Mouse (Mus musculus) T-helper 1 cell (primary cell): ENCODE data around the gene Serpinb1c.

ENCODE experiments used
- in situ Hi-C: fragments of 300-600 bp; cut with MboI, MseI; formaldehyde crosslinking; loops from one replicate; pipeline ENCODE4 v1.15.1; 2025; ENCODE audit warnings: high pct_unique_total_duplicates

Serpinb1c gene

DNA sequence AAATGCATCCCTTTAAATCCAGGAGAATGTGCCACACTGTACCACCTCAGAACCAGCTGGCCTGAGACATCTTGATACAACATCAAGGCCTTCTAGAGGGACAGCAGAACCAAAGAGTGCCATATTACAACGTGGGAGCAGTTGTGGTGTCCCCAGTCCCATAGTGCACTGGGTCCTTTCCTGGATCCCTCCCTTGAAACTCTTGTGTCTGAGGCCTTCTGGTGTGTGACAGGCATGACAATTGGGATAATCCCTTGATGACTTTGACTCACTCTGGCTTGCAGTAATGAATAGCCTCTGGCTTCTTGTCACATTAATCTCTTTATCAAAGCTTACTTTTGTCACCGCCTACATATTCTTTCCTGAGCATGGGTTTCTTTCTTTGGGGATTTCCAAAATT is 31.0 kb downstream of the Serpinb1c start:
- in situ Hi-C loops: loop anchor here (25.0 kb wide), 2 partner anchors 695 to 895 kb away; no protein-coding TSS in a partner anchor

DNA sequence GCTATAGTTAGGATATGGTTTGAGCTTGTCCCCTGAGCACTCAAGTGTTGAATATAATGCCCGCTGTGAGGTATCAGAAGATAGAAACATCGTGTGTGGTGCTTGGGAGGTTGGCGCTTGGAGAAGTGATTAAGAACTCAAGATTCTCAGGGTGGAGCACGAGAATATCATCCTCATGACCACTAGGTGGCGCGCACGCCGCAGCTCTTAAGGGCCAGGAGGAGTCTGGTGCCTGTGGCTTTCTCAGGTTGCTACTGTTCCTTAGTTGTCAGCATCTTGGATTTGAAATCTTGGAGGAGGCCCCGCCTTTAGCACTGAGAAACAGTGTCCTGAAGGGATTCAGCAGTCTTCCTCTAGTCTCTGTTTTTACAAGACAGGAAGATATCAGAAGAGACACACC is 31.5 kb downstream of the Serpinb1c start:
- in situ Hi-C loops: loop anchor here (25.0 kb wide), 2 partner anchors 696 to 896 kb away; no protein-coding TSS in a partner anchor

DNA sequence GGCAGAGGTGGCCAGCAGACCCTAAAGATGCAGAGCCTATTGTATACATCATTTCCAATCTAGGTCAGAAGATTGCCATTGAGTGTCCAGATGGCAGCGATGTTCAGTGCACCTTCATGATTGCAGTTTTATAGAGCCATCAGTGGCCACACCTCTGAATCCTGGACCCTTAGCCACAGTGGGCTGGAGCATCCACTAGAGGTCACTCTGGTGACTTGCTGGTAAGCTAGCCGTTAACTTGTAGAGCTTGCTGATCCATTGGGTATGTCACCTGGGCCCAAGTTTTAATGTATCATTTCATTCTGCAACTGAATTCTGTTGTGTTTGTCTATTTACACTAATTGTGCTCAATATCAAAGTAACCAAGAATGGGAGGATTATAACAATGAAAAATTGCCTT is 32.4 kb downstream of the Serpinb1c start:
- in situ Hi-C loops: loop anchor here (25.0 kb wide), 2 partner anchors 697 to 897 kb away; no protein-coding TSS in a partner anchor

DNA sequence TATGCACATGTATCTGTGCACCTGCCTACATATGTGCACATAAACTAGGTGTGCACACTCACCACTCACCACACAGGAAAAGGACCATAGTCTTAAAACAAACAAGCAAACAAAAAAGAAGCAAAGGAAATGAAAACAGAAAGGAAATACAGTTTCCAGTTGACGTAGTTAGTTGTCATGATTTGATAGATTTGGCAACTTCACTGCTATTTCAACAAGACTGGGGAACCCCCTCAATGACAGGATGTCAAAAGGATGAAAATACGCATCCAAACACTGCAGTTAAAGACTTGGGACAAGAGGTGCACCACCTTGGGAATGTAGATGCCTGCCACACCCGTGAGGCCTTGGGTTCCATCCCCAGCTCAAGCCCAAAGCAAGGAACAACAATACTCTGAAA is 33.5 kb downstream of the Serpinb1c start:
- in situ Hi-C loops: loop anchor here (5.0 to 25.0 kb wide), 3 partner anchors 38 to 898 kb away; no protein-coding TSS in a partner anchor

DNA sequence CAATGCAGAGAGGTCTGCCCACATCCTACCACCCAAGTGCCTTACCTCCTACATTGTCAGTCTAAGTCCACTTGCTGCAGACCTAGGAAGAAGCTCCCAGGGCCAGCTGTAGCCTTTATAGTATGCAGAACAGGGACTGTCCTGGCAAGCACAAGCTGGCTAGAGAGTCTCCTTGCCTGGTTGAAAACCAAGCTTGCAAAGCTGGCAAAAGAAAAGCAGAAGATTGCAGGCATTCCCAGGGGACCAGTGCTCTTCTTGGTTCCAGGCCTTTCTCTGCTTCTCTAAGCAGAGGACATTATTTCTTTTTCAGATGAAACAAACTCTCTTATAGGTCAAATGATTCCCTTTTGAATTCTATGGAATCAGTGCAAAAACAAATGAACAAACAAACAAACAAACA is 34.6 kb downstream of the Serpinb1c start:
- in situ Hi-C loops: loop anchor here (5.0 to 25.0 kb wide), 3 partner anchors 39 to 899 kb away; no protein-coding TSS in a partner anchor

DNA sequence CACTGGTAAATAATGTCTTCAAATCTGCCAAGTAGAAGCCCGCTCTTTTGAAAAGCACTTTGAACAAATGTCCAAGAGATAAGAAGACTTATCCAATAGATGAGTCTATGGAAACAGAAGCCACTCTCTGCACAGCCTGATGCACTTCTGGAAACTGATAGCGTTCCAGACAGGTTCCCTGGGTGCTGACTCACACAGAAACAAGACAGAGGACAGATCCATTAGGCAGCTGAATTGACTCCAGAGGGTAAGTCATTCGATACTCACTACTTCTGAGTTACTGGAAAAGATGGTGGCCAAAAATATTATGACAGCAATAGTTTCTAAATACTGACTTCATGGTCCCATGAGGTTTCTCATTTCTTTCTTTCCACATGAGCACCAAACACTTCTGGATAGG is 37.2 kb downstream of the Serpinb1c start:
- in situ Hi-C loops: loop anchor here (5.0 to 25.0 kb wide), 3 partner anchors 41 to 901 kb away; no protein-coding TSS in a partner anchor

DNA sequence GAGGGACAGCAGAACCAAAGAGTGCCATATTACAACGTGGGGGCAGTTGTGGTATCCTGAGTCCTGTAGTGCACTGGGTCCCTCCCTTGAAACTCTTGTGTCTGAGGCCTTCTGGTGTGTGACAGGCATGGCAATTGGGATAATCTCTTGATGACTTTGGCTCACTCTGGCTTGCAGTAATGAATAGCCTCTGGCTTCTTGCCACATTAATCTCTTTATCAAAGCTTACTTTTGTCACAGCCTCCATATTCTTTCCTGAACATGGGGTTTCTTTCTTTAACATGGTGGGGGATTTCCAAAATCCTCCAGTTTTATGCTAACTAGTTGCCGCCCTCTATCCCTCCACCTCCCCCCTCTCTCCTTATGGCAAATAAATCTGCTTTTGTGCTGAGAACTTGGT is 44.9 kb downstream of the Serpinb1c start:
- in situ Hi-C loops: loop anchor here (25.0 kb wide), 2 partner anchors 709 to 909 kb away; no protein-coding TSS in a partner anchor

DNA sequence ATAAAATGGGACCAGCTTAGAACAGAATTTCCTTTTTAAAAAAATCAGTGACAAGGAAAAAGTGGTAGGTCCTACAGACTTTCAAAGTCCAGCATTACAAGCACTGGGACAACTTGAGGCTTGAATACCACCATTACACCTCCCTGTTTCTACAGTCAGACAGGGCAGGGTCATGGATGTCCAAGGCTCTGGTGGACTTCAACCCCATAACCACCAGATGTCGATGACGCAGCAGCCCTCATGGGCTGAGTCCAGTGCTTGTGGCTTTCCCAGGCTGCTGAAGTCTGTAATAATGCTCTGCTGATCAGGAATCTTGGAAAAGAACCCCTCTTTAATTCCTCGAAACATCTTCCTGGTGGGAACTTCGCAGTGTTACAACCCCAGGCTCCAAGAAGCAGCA is 45.5 kb downstream of the Serpinb1c start:
- in situ Hi-C loops: loop anchor here (25.0 kb wide), 2 partner anchors 710 to 910 kb away; no protein-coding TSS in a partner anchor

DNA sequence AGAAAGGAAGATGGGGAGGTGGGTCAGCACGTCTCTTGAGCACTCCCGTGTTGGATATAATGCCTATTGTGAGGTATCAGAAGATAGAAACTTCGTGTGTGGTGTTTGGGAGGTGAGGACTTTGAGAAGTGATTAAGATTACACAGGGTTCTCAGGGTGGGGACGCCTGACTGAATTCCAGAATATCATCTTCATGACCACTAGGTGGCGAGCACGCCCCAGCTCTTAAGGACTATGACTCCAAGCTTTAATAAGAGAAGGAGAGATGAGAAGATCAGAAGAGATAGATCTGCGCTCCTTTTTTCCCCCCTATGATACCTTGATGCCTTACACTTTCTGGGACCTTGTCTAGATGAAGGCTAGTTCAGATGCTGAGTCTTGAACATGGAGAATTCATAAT is 46.0 kb downstream of the Serpinb1c start:
- in situ Hi-C loops: loop anchor here (25.0 kb wide), 2 partner anchors 710 to 910 kb away; no protein-coding TSS in a partner anchor

DNA sequence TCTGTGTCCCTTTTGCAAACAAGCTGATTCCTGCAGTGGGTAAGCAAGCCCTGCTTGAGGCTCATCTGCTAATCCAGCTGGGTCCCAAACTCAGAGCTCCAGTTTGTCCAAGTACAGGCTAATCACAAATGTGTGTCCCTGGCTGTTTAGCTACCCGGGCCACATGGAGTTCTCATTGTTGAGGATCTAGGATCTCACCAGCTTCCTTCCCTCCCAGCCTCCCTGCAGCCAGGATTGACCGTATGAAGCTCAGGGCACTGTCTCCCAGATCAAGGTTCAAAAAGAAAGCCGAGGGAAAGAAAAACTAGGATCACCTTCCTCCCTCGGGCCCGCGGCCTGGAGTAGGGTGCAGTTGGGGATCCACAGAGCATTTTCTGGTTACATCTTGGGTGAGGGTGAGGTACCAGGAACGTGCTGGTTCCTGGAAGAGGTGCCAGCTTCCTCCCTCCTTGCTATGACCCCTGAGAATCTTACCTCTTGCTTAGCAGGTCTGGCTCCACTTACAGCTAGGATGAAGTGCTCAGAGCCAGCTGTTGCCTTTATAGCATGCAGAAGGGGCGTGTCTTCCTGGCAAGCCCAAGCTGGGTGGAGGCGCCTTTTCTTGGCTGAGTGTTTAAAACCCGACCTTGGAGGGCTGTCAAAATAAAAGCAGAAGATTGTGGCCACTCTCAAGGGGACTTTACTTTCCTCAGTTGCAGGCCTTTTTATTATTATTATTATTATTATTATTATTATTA is 47.2 kb downstream of the Serpinb1c start, which contains the start of gene Serpinb1a:
Gene Serpinb1a (minus strand): TSS at position 518 of the 737 bp plus-strand sequence.
- in situ Hi-C loops: loop anchor here (25.0 kb wide), 2 partner anchors 711 to 911 kb away; no protein-coding TSS in a partner anchor

DNA sequence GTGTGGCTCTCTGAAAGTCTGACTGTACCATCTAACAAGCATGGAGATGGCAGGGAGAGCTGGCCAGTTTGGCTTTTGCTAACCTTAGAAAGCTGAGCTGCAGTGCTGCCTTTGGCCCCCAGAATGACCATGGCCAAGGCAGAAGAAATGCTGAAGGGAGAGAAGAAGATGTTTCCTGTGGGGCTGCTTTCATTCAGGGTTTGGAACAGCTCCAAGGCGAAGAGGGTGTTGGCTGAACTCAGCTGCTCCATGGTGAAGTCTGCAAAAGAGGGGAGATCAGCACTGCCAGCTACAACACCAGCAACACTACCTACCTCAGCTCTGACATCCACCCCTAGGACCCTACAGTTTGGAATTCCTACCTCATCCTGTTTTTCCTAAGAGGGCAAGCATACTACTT is 47.9 kb downstream of the Serpinb1c start:
- in situ Hi-C loops: loop anchor here (25.0 kb wide), 2 partner anchors 712 to 912 kb away; no protein-coding TSS in a partner anchor

DNA sequence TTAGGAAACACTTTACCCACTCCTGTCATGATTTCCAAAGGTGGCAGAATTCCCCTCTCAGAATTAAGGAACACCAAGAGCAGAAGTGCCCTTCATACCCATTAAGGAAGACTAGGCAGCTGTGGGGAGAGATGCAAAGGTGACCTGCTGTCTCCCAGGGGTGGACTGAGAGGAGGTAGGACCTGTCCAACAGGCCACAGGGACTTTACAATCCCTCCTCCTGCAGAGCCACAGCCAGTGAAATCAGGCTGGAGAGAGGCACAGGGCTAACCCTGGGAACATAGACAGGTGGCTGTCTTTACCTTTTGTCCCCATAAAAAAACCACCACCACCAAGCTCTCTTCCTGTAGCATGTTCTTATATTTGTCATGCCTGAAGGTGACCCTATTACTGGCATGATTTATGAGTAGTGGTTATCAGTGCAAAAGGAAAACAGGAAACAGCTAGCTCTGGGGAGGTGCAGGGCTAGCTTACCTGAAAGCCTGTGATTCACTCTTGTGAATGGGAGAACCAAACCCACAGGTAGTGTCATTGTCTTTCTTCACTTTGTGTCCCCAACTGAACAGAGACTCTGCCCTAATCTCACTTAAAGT is 48.4 kb downstream of the Serpinb1c start:
- in situ Hi-C loops: loop anchor here (25.0 kb wide), 2 partner anchors 713 to 913 kb away; no protein-coding TSS in a partner anchor

DNA sequence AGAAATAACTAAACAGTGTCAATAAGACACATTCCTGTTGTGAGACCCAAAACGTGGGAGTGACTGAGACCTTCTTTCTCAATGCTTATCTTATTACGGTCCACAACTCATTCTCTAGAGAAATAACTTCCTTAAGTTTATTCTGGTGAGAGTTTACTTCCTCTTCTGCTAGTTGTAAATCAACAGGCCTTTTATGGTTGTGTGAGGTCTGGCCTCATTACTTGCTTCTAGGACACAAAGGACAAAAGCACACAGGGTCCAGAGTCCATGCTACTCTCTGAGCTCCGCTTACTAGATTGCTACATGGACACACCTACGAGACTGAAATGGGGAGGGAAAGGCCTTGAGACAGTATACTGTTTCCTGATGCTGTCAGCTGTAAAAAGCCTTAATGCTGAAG is 48.9 kb downstream of the Serpinb1c start:
- in situ Hi-C loops: no loop called here

DNA sequence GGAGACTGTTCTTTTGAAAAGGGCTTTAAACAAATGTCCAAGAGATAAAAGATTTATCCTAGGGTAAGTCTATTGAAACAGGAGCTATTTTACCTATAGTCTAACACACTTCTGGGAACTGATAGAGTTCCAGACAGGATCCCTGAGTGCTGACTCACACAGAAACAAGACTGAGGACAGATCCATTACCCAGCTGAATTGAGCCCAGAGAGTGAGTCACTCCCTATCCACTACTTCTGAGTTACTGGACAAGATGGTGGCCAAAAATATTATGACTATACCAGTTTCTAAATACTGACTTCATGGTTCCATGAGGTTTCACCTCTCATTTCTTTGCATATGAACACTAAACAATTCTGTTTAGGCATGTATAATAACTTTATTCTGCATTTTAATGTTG is 51.8 kb downstream of the Serpinb1c start:
- in situ Hi-C loops: no loop called here

DNA sequence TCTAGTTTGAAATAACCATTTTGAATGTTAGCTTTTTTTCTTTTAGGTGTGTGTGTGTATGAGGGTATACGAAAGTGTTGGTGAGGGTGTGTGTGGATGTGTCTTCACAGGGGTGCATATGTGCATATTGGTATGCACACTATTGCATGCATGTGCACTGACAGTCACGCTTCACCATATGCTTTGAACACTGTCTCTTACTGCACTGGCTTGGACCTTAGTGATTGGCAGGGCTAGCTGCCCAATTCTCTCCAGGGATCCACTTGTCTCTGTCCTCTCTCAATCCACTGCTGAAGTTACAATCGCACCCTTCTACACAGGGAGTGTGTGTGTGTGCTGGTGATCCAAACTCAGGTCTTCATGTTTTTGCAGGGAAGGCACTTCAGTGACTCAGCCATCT is 56.7 kb downstream of the Serpinb1c start:
- in situ Hi-C loops: no loop called here

DNA sequence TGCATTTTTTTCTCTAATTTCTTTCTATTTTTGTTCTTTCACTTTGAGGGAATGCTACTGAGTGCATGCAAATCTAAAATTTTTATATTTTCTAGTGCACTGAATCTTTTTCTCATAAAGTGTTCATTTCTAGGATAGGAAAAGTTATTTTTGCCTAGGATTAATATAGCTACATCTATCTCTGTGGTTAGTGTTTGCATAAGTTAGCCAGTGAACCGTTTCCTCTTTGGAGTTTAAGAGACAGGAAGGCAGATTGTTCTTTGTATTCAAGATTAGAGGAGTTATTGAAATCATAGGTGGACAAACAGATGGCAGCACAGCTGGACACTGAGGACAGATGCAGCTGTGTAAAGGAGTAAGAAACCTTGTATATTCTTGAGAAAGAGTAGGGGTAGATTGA is 58.7 kb downstream of the Serpinb1c start:
- in situ Hi-C loops: no loop called here

DNA sequence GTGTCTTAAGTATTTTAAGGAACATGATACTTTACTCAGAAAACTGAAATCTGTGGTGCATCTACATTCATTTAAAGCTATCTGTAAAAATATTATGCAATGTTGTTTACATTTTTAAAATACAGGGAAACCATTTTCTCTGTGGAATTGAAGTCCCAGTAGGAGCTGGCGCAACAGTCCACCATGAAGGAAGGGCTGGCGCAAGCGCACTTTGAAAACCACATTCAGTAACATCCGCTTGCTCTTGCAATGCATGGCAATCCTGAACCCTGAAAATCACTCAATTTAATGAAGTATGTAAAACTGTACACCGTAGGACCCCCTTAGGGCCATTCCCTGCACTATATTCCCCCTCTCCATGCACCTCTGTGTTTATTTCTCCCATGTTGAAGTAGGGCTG is 63.5 kb downstream of the Serpinb1c start:
- in situ Hi-C loops: no loop called here

DNA sequence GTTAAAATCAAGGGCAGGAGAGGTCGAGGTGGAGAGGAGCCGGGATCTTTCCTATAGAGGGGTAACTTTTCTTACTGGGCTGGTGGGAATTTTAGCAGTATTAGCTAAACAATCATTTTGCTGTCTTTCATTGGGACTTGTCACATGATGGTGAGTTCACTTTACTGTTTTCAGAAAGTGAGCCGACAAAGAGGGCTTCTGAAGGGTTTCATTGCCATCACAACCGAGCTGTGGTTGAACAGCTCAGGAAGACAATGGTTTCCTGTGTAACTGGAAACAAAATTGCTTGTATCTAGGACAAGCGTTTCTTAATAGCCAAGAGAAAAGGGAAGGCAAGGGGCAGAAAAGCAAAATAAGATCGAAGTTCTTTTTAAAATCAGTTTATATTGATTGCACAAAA is 64.8 kb downstream of the Serpinb1c start:
- in situ Hi-C loops: no loop called here

DNA sequence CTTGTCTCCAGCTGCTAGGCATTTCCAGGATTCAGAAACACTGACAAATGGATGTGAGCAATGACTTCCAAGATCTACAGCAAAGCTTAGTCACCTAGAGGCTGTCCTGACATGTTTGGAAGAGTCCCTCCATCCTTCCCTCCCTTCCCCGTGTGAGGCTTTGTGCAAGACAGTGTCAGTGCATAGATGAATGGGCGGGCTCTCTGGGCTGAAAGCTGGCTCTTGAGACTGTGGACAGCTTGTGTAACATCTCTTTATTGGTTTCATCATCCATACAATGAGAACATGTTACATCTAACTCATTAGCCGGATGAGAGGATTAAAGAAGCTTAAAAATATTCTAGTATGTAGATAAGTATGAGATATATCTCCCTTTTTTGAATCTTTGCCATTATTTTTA is 65.2 kb downstream of the Serpinb1c start:
- in situ Hi-C loops: no loop called here

DNA sequence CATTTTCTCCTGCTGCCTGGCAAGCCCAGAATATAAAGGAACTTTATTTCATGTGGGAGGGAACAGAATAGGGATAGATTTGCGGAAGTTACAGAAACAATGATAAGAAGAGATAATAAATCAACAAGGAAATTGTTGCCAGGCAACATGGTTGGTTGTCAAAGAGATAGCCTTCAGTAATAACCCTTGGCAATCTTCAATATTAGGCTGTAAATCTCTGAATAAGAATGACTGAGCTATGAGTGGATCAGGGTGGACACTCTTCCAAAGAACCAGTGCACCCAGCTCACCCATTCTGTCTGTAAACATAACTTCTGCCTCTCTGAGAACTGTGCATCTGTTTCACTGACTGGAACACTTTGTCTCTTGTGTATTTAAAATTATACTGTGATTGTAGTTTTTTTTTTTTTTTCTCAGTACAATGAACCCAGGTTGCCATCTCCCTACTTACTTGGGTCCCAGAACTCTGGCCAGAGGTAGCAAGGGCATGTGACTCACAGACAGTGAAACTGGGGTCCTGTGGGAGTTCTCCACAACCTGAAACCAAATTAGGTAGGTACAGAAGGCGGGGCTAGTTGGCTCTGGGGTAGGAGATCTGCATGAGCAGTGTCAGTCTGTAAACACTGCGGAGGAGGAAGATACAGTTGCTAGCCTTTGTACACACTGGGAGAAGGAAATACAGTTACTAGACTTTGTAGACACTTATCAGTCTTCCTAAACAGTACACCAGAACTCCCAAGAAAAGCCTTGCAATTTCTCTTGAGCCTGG is 66.3 kb downstream of the Serpinb1c start:
- in situ Hi-C loops: no loop called here
